Mouse (Mus musculus) bone marrow macrophage, adult 2 months (primary cell): ENCODE results near the gene Mtmr4.

Experiments used
- CTCF ChIP-seq: IDR thresholded peaks from 2 replicates; pipeline ENCODE4 v1.5.1; 2012; ENCODE audit warnings: low read depth, mild to moderate bottlenecking, low read length, moderate library complexity
- POLR2A ChIP-seq: IDR thresholded peaks from 2 replicates; pipeline ENCODE4 v1.6.1; 2012; ENCODE audit warnings: mild to moderate bottlenecking, low read depth, low read length, borderline replicate concordance

DNA sequence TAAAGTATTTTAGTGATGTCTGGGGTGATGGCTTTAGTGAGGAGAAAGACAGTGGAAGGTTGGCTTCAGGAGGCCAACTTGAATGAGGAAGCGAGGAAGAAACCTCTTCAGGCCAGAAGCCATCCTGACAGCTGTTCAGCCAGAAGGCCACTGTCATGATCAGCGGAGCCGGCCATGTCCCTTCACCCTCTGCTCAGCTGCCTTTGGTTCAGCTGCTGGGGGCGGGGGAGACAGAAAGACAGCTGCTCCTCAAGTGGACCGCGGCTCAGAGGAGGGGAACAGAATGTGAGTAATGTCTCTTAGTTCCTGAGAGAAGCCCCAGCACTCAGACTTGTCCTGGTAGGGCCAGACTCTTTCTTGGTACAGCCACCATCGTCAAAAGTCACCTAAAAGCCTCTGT lies 18.2 kb upstream of the Mtmr4 start:
- TF ChIP-seq CTCF (no peak), POLR2A (no peak)
